Mouse (Mus musculus) left cerebral cortex, adult 6 months (tissue): Measurements from ENCODE around the gene Col4a1. TPM values are rescaled to one million over a fixed set of nuclear protein-coding genes. Genes with fewer than 3 reads are reported as not detected.

Experiments used
- long read RNA-seq, 2 experiments: library from polyadenylated mRNA; unstranded; transcript quantifications; one replicate each; pipeline ENCODE4 v2.0.0; 2019 to 2020
- polyA plus RNA-seq: library from polyadenylated mRNA; unstranded; fragments of <200 nt; fragmentation: Nextera tagmentation; gene quantifications from 2 replicates; pipeline ENCODE4 v1.2.3, GENCODE M21; 2021

The Col4a1 gene
- 1.6 and 1.9 TPM in 2 replicates for polyA plus RNA-seq
- long read RNA-seq, experiment 1, partial matches to known transcripts: 4 of 6 reads
- long read RNA-seq, experiment 1, other reads (novel, unspliced or antisense): 2 of 6 reads
- long read RNA-seq, experiment 2, partial matches to known transcripts: 1 of 1 reads
- long read RNA-seq, experiment 2, other reads (novel, unspliced or antisense): 0 of 1 reads

DNA sequence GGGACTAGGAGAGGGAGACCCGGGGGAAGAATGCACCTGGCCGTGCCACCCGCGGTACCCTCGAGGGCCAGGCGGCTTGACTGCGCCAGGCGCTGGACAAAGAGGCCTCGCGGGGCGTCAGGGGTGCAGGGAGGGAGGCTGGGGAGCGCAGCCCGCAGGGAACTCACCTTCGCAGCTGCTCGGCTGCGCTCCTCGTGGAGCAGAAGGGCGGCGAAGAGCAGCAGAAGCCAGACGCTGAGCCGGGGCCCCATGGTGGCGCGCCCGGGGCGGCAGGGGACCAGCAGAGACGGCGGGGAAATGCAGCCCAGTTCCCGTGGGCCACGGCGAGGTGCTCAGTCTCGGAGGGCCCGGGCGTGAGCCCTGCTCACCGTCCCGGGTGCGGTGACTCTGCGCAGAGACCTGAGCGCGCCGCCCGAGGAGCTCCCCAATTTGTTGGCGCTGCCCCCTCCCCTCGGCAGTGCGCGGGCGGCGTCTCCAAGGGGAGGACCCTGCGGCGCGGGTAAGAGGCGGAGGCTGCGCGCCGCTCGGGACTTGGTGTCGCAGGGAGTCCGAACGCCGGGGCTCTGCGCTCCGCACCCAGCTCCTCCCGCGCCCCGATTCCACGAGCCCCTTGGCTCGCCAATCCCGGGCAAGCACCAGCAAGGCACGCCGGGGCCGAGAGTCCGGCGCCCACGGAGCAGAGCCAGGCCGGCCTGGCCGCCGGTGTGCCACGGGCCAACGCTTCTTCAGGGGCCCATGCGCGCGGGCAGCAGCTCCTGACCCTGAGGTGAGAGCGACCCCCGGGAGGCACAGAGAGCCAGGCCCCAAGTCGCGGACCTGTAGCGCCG, at the start of gene Col4a1, which contains the start of gene Col4a2:
Col4a1 (minus strand) TSS at position 478 of the 827 bp plus-strand sequence.
Col4a2 (plus strand) TSS at position 457 of the 827 bp plus-strand sequence.

Other genes starting within 250 kb of the Col4a1 start
- gene Col4a2, start within 50 bp of the Col4a1 start, polyA plus RNA-seq: 1.7 and 2.0 TPM in 2 replicates
- 2.0 and 2.6 TPM in 2 replicates for gene Rab20, start 165.9 kb upstream of the Col4a1 start, polyA plus RNA-seq
- 121 and 157 TPM in 2 replicates for gene Naxd, start 184.7 kb upstream of the Col4a1 start, polyA plus RNA-seq
- gene Cars2, start 238.0 kb upstream of the Col4a1 start, polyA plus RNA-seq: 16.0 and 20.5 TPM in 2 replicates
- gene Ing1, start 242.7 kb upstream of the Col4a1 start, polyA plus RNA-seq: 24.8 and 29.5 TPM in 2 replicates